Mouse (Mus musculus) fibroblast of lung, adult 2 months (primary cell): Measurements from ENCODE around the gene Adra2c.
A peak's percentile ranks its signal among the peaks of the same experiment; 100 is the strongest.

Experiments
- DNase-seq: peaks from one replicate; pipeline ENCODE4 v3.0.0-alpha.2; 2011; ENCODE audit warnings: low read depth

The Adra2c gene

GRCm38 (mm10) chr5:35311738-35312250 lies 33.7 kb downstream of the Adra2c start:
- DNase-seq, result no peak

- DNase-seq, result no peak
These were observed 35.2 kb downstream of the Adra2c start for GRCm38 (mm10) chr5:35313231-35313821.

GRCm38 (mm10) chr5:35313826-35314586 lies 35.9 kb downstream of the Adra2c start:
- DNase-seq, result no peak

GRCm38 (mm10) chr5:35314629-35315028 lies 36.5 kb downstream of the Adra2c start:
- no peak for DNase-seq

- no peak for DNase-seq
These were observed 37.1 kb downstream of the Adra2c start for GRCm38 (mm10) chr5:35315204-35315603.

GRCm38 (mm10) chr5:35320650-35321049 lies 42.5 kb downstream of the Adra2c start:
- peak; percentile 12 for DNase-seq

- no peak for DNase-seq
These were observed 52.7 kb downstream of the Adra2c start for GRCm38 (mm10) chr5:35330822-35331221.
